Mouse (Mus musculus) gastrocnemius, adult 8-10 months (tissue): ENCODE measurements around the gene Ndel1. TPM values are rescaled to one million over a fixed set of nuclear protein-coding genes. Genes with fewer than 3 reads are reported as not detected.
"Not testable (repeated sequence)": the region's sequence is repeated elsewhere in the genome, so short reads cannot be mapped to it uniquely, and the experiment has no call there.

Experiments
- DNase-seq, 2 experiments: peaks; one replicate each; pipeline ENCODE4 v3.0.0; 2022; ENCODE audit warnings: low spot score in 2 of 2
- total RNA-seq, 4 experiments: library from RNA; stranded (reverse); gene quantifications; 2 replicates each; pipeline ENCODE4 v1.2.4; 2022

The Ndel1 gene
- total RNA-seq, 4 experiments from 2014 or later, result 70.5 to 96.6 (median 85.7) TPM

DNA sequence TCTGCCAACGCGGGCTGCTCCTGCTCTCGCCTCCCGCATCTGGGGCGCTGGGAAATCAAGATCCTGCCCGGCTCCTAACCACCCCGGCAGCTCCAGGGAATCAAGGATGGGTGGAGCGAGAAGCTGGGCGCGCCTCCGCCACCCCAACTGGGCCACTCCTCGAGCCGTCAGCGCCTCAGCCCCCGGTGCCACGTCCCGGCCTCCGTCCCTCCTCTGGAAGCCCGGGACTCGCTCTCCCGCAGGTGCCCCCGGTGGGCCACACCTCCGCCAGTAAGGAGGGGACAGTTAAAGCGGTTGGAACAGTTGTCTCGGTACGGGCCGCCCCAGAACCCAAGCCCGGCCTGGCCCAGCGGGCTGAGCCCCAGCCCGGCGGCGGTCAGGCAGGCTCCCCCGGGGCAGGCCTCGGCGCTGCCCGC lies 19.2 kb downstream of the Ndel1 start:
- DNase-seq, result peak; percentile 67 to 77

- no peak for DNase-seq
These were observed 19.8 kb downstream of the Ndel1 start for GRCm38 (mm10) chr11:68851644-68852485.

DNA sequence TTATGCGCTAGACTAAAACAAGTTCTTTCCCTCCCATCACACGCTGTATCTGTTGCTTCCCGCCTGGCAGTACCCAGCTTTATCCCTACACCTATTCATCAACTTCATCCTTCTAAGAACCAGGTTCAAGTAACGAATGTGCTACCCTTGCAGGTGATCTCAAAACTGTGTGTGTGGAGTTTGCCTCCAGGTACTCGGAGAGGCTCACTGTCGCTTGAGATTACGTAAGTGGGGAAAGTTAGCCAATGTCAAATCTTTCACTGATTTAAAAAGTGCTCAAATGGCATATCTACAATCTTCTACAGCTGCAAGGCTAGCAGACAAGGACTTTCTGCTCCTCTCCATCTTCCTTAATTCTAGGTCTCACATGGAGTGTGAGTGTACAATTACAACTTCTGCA lies 20.8 kb downstream of the Ndel1 start:
- no peak for DNase-seq

GRCm38 (mm10) chr11:68839606-68840005 lies 32.1 kb downstream of the Ndel1 start:
- DNase-seq, result no peak

DNA sequence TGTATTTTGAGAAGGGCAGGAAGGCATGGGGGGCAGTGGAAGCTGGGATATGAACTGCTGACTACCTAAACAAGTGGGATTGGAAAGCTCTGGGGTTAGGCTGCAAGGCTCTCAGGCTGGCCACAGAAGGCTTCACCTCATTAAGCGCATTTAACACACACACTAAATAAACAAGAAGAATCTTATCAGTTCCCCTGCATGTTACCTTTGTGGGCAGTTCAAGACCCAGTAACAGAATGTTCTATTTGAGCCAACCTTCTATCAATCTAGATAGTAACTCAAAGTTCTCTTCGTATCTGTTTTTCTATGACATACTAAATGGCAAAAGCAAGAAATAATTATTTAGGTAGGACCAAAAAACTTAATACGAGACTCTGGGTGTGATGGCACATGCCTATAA lies 36.6 kb downstream of the Ndel1 start:
- DNase-seq, result no peak

- no peak for DNase-seq
These were observed 38.1 kb downstream of the Ndel1 start for GRCm38 (mm10) chr11:68833593-68833992.

DNA sequence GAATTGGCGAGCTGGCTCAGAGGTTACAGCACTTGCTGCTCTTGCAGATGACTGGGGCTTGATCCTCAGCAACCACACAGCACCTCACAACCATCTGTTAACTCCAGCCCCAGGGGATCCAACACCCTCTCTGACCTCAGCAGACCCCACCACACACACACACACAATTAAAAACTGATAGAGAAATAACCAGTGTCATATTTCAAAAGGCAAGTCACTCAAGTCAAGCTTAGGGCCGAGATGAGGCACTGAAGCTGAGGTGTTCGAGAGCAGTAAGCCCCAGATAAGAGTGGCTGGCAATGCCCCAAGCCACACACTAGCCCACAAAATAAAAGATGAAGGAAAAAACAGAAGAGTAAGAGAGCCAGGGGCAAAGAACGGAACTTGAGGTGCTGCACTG lies 38.9 kb downstream of the Ndel1 start:
- no peak for DNase-seq

DNA sequence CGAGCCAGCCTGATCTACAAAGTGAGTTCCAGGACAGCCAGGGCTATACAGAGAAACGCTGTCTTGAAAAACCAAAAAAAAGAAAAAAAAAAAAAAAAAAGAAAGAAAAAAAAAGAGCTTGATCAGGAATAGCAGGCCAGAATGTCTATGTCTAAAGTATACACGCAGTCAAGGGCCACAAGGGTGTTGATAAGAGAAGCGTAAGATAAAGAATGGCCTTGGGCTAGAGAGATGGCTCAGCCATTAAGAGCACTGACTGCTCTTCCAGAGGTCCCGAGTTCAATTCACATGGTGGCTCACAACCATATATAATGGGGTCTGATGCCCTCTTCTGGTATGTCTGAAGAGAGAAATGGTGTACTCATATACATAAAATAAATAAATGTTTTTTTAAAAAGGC lies 40.1 kb downstream of the Ndel1 start:
- DNase-seq, result not testable (repeated sequence)

DNA sequence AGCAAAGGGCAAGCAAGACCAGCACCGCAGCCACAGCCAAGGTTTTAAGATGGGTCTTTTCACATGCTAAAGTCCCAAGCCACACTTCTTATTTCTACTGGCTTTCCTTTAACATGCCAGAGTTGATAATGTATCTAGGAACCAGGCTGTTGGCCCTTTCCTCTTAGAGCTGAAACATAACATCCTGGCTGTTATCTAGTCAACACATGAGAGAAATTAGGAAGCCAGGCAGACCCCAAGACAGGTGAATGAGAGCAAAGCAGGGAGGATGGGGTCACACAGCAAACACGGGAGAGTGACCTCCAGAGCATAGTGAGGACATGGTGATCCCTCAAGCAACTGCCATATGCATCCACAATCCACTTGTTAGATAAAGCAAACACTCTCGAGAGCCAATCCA lies 44.9 kb downstream of the Ndel1 start:
- DNase-seq, result no peak

- DNase-seq, result no peak
These were observed 49.3 kb downstream of the Ndel1 start for GRCm38 (mm10) chr11:68822326-68822725.

DNA sequence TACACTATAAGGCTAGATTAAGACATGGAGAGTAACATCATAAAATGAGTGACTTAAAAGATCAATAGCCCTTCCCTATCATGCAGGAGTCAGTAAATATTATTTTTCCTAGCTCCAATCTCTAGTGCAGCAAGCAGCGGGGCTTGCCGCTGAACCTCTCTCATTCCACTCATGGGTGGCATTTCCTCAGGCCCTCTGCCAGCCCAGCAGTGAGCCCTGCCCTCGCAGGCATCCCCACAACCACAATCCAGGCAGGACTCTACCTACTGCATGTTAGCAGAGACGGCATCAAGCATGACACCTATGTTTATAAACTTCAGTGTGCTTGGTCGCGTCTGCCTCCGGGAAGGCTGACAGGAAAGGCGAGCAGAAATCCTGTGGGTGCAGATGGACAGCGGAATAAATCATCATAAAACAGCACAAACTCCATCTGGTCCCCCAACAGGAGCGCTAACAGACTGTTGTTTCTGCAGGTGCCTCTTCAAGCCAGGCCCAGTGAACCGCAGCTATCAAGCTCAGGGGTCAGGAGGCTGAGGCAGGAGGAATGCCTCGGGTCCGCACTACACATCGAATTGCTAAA lies 52.3 kb downstream of the Ndel1 start:
- no peak for DNase-seq

DNA sequence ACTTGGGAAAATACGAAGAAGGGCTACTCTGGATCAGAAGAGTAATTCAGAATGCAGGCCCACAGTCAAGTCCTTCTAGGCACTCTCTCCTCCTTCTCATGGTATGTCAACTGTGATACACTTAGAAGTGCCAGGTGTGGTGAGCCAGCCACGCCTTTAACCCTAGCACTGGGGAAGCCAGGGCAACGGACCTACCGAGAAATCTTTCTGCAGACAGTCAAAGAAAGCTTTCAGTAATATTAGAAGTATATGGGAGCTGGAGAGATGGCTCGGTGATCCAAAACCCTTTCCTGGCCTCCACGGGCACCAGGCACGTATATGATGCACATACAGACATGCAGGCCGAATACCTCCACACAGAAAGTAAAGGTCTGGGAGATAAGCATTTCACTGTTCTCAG lies 53.2 kb downstream of the Ndel1 start:
- no peak for DNase-seq

DNA sequence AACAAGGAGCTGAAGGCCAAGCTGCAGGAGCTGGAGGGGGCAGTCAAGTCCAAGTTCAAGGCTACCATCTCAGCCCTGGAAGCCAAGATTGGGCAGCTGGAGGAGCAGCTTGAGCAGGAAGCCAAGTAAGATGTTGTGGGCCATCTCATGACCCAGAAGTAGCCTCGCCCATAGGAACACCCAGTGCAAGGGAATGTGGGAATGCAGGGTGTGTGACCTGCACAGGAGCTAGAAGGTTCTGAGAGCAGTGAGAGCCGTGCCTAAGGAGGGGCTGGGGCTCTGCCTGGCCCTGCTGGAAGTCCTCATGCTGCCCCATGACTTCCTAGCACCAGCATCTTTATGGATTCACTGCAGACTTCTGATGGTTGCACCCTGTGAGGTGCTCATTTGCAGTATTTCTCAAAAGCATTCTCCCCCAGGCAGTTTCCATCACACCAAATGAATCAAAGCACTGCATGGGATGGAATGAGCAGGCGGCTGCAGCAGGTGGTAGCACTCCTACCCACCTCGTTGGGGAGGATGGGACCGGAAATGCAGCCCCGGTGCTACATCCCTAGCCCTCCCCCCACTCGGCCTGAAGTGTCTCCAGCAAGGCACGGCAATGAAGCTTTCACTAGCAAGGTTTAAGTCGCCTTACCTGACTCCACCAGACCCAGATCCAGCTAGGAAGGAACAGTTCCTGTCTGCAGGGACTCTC lies 59.6 kb downstream of the Ndel1 start:
- no peak for DNase-seq

DNA sequence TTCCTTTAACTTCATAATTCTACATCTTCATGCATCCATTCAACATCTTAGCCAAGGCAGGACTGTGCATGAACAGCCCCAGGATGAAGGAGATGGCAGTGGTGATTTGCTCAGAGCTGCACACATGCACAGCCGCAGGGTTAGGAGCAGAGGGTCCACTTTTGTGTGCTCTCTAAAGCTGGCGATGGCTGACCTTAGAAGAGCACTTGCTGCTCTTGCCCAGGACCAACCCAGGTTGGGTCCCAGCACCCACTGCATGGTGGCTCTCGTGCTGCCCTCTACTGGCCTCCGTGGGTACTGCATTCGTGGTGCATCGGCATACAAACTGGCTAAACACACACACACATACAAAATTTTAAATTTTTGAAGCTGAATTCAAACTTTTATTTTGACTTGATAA lies 63.9 kb downstream of the Ndel1 start:
- peak; percentile 38 to 39 for DNase-seq

DNA sequence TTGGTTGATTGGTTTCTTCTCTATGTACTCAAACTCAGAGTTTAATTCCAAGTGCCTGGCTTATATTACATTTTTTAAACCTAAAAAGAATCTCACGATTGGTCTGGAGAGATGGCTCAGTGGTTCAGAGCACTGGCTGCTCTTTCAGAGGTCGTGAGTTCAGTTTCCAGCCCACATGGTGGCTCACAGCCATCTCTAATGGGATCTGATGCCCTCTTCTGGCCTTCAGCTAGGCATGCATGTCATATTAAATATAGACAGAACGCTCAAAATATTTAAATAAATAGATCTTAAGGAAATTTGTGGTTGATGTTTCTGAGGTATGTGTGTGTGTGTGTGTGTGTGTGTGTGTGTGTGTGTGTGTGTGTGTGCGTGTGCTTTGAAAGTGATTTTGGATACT lies 66.5 kb downstream of the Ndel1 start:
- no peak for DNase-seq

GRCm38 (mm10) chr11:68798258-68798657 lies 73.4 kb downstream of the Ndel1 start:
- no peak for DNase-seq

GRCm38 (mm10) chr11:68791794-68792193 lies 79.9 kb downstream of the Ndel1 start:
- no peak for DNase-seq

- no peak for DNase-seq
These were observed 80.9 kb downstream of the Ndel1 start for GRCm38 (mm10) chr11:68790720-68791119.

- peak in 1 of 2 experiments; percentile 25 for DNase-seq
These were observed 84.4 kb downstream of the Ndel1 start for GRCm38 (mm10) chr11:68787222-68787621.

DNA sequence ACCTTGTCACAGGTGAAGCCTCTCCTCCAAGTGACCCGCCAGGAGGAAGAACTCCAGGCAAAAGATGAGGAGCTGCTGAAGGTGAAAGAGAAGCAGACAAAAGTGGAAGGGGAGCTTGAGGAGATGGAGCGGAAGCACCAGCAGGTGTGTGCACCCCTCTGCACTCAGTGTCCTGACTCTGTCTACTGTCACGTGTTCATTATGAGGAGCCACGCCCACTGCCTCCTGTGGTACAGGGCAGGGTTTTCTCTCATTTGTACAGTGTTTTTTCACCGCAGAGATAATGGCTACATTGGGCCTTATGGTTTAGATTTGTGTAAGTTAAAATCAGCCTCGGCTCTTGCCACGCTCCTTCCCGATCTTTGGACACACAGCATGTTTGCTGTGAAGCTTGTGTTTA lies 85.8 kb downstream of the Ndel1 start:
- no peak for DNase-seq

DNA sequence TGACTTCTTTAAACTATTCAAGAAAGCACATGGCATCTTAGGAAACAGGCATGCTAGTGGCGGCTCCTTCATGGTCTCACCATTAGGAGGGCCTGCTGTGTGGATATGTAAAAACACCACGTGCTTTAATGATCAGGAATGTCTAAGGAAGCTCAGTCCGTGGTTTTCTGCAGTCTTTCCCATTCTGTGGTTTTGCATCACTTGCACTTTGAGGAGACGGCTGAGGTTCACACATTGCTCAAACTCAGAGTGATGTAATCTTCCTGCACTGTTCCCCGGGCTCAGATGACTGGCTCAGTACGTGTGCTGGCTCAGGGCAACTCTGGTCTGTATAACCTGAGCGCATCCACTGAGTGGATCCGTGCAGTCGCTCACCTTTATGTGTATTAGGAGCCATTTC lies 89.3 kb downstream of the Ndel1 start:
- DNase-seq, result no peak

GRCm38 (mm10) chr11:68780466-68781114 lies 91.1 kb downstream of the Ndel1 start:
- DNase-seq, result no peak
